Mouse (Mus musculus) regulatory T cell (primary cell): ENCODE results near the gene Prkca.

ENCODE experiments used
- in situ Hi-C: fragments of 300-600 bp; cut with MboI, MseI; formaldehyde crosslinking; loops from one replicate; pipeline ENCODE4 v1.15.1; 2025; ENCODE audit warnings: high pct_unique_total_duplicates

The Prkca gene

GRCm38 (mm10) chr11:108236195-108236594 is 107.5 kb downstream of the Prkca start:
- in situ Hi-C loops, result no loop called here

GRCm38 (mm10) chr11:108235081-108235703 is 108.5 kb downstream of the Prkca start:
- in situ Hi-C loops, result no loop called here

- in situ Hi-C loops, result no loop called here
Observed at GRCm38 (mm10) chr11:108233015-108233414, 110.7 kb downstream of the Prkca start.

- in situ Hi-C loops, result no loop called here
Observed at GRCm38 (mm10) chr11:108230101-108230500, 113.6 kb downstream of the Prkca start.

GRCm38 (mm10) chr11:108229176-108229946 is 114.4 kb downstream of the Prkca start:
- in situ Hi-C loops, result no loop called here

GRCm38 (mm10) chr11:108228497-108228896 is 115.2 kb downstream of the Prkca start:
- in situ Hi-C loops, result no loop called here

- in situ Hi-C loops, result no loop called here
Observed at GRCm38 (mm10) chr11:108226248-108226647, 117.5 kb downstream of the Prkca start.

GRCm38 (mm10) chr11:108224233-108224973 is 119.3 kb downstream of the Prkca start:
- in situ Hi-C loops, result loop anchor here (5.0 kb wide), 1 partner anchor 58 kb away; no protein-coding TSS in a partner anchor

GRCm38 (mm10) chr11:108223613-108224232 is 120.0 kb downstream of the Prkca start:
- in situ Hi-C loops, result loop anchor here (5.0 kb wide), 1 partner anchor 59 kb away; no protein-coding TSS in a partner anchor

- in situ Hi-C loops, result loop anchor here (5.0 kb wide), 1 partner anchor 59 kb away; no protein-coding TSS in a partner anchor
Observed at GRCm38 (mm10) chr11:108223154-108223553, 120.6 kb downstream of the Prkca start.

- in situ Hi-C loops, result loop anchor here (5.0 kb wide), 1 partner anchor 60 kb away; no protein-coding TSS in a partner anchor
Observed at GRCm38 (mm10) chr11:108222616-108223015, 121.1 kb downstream of the Prkca start.

- in situ Hi-C loops, result loop anchor here (5.0 kb wide), 1 partner anchor 60 kb away; no protein-coding TSS in a partner anchor
Observed at GRCm38 (mm10) chr11:108222026-108222425, 121.7 kb downstream of the Prkca start.

GRCm38 (mm10) chr11:108221124-108221835 is 122.4 kb downstream of the Prkca start:
- in situ Hi-C loops, result loop anchor here (5.0 kb wide), 1 partner anchor 61 kb away; no protein-coding TSS in a partner anchor

GRCm38 (mm10) chr11:108220605-108221004 is 123.1 kb downstream of the Prkca start:
- in situ Hi-C loops, result loop anchor here (5.0 kb wide), 1 partner anchor 62 kb away; no protein-coding TSS in a partner anchor

- in situ Hi-C loops, result no loop called here
Observed at GRCm38 (mm10) chr11:108217043-108217442, 126.7 kb downstream of the Prkca start.

GRCm38 (mm10) chr11:108216064-108216463 is 127.7 kb downstream of the Prkca start:
- in situ Hi-C loops, result no loop called here

- in situ Hi-C loops, result no loop called here
Observed at GRCm38 (mm10) chr11:108215466-108215865, 128.3 kb downstream of the Prkca start.

- in situ Hi-C loops, result no loop called here
Observed at GRCm38 (mm10) chr11:108214521-108215223, 129.1 kb downstream of the Prkca start.

GRCm38 (mm10) chr11:108213783-108214182 is 129.9 kb downstream of the Prkca start:
- in situ Hi-C loops, result no loop called here

- in situ Hi-C loops, result no loop called here
Observed at GRCm38 (mm10) chr11:108212638-108213037, 131.1 kb downstream of the Prkca start.
